Mouse (Mus musculus) brain, adult 2 months (tissue): ENCODE results near the gene Gm26566.
"Not testable (repeated sequence)": the region's sequence is repeated elsewhere in the genome, so short reads cannot be mapped to it uniquely, and the experiment has no call there.

Experiments used
- DNase-seq: peaks from one replicate; pipeline ENCODE4 v3.0.0; 2011; ENCODE audit warnings: low read depth, low spot score

Gm26566 gene

GRCm38 (mm10) chr4:88739036-88739435 is 17.4 kb downstream of the Gm26566 start:
- DNase-seq, result no peak

- no peak for DNase-seq
Observed at GRCm38 (mm10) chr4:88741426-88741825, 19.8 kb downstream of the Gm26566 start.

GRCm38 (mm10) chr4:88742771-88743371 is 21.3 kb downstream of the Gm26566 start:
- DNase-seq, result no peak

- no peak for DNase-seq
Observed at GRCm38 (mm10) chr4:88744207-88744606, 22.6 kb downstream of the Gm26566 start.

GRCm38 (mm10) chr4:88749926-88750325 is 28.3 kb downstream of the Gm26566 start:
- DNase-seq, result no peak

GRCm38 (mm10) chr4:88754818-88755340 is 33.3 kb downstream of the Gm26566 start, which contains the start of gene Gm13271:
Gene Gm13271, plus strand, starts transcription at chr4:88754868.
- not testable (repeated sequence) for DNase-seq

GRCm38 (mm10) chr4:88756581-88757513 is 35.2 kb downstream of the Gm26566 start:
- DNase-seq, result not testable (repeated sequence)

GRCm38 (mm10) chr4:88757628-88758031 is 36.0 kb downstream of the Gm26566 start:
- DNase-seq, result peak; percentile 90

GRCm38 (mm10) chr4:88758751-88759150 is 37.1 kb downstream of the Gm26566 start:
- DNase-seq, result not testable (repeated sequence)

- DNase-seq, result not testable (repeated sequence)
Observed at GRCm38 (mm10) chr4:88759610-88760268, 38.1 kb downstream of the Gm26566 start, which contains the start of gene Gm13283. Gene Gm13283, plus strand, starts transcription at chr4:88760119.

GRCm38 (mm10) chr4:88760431-88760830 is 38.8 kb downstream of the Gm26566 start:
- DNase-seq, result peak; percentile 85

- not testable (repeated sequence) for DNase-seq
Observed at GRCm38 (mm10) chr4:88761776-88762175, 40.2 kb downstream of the Gm26566 start.

- DNase-seq, result not testable (repeated sequence)
Observed at GRCm38 (mm10) chr4:88762341-88762740, 40.7 kb downstream of the Gm26566 start.

GRCm38 (mm10) chr4:88763384-88764018 is 41.9 kb downstream of the Gm26566 start:
- peak; percentile 84 for DNase-seq
